Mouse (Mus musculus) cerebellum, adult 9-11 months (tissue): Measurements from ENCODE around the gene Tspan3.

ENCODE experiments used
- DNase-seq: peaks from one replicate; pipeline ENCODE4 v3.0.0; 2022

Gene Tspan3

GRCm38 (mm10) chr9:56165377-56165776 is at the start of gene Tspan3:
TSS of gene Tspan3 (minus strand) at chr9:56165477.
- no peak for DNase-seq

DNA sequence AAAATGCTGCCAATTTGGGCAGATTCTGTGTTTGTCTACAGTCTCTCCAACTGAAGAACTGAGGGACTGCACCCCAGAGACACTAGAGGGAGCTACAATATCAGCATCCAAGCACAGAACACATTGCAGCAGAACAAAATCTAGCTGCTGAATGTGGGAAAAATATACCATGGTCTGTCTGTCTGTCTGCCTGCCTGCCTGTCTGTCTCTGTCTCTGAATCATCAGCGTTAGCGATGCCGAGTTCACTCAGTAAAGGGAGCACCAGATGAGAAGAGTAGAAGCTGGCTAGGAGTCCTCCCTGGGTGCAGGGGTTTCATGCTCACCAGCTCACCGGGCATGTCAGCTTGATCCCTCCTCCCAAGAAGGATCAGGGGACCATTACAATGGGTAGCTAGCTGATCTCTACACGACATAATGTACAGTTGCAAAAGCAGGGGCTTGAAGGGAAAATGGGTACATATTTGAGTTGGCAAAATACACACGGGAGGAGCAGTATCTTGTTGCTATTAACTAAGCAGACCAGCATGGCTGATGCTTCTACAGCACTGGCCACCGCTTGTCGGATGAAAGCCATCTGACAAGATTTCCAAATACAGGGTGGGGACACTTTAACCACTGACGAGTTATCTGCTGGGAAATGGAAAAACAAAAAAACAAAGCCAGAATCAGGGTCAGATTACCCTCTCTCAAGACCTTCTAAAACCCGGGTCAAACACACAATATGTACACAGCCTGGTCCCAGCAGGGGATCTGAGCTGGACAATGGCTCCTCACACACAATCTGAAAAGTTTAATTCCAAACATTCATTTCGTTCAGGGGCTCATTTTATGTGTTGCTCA is 48.4 kb upstream of the Tspan3 start:
- peak; percentile 62 for DNase-seq

- no peak for DNase-seq
Observed at GRCm38 (mm10) chr9:56208817-56209216, 43.5 kb upstream of the Tspan3 start.

DNA sequence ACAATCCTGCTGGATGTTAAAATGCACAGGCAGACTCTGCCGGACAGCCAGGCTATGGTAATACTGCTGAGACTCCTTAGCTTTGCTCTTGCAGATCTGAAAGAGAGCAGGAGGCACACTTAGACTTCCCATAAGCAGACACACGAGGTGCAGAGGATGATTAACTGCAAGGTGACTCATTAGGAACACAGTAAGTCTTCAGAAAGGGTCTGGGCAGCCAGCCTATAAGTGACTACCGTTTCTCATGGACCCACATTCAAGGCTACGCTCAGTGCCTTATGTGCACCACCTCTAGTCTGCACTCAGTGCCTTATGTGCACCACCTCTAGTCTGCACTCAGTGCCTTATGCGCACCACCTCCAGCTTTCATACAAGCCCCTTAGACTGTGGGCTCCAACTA is 42.2 kb upstream of the Tspan3 start:
- DNase-seq, result no peak

- no peak for DNase-seq
Observed at GRCm38 (mm10) chr9:56207083-56207482, 41.8 kb upstream of the Tspan3 start.

DNA sequence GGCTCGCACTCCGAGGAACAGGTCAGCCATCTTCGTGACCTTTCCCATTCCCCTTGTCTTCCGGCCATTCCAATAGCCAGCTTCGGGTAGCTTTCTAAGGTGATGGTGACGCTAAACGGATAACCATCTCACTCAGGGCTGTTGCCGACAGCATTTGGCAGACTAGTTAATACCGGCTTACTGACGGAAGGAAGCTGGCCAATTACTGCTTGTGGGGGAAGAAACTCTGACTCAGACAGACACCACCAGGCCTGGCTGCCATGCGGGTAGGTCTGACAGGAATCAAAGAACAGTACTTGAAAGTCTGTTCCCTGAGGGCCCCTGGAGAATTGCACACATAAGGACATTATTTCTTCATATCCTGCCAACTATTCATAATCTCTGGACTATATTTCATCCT is 40.1 kb upstream of the Tspan3 start:
- DNase-seq, result no peak

- DNase-seq, result no peak
Observed at GRCm38 (mm10) chr9:56204316-56204715, 39.0 kb upstream of the Tspan3 start.

DNA sequence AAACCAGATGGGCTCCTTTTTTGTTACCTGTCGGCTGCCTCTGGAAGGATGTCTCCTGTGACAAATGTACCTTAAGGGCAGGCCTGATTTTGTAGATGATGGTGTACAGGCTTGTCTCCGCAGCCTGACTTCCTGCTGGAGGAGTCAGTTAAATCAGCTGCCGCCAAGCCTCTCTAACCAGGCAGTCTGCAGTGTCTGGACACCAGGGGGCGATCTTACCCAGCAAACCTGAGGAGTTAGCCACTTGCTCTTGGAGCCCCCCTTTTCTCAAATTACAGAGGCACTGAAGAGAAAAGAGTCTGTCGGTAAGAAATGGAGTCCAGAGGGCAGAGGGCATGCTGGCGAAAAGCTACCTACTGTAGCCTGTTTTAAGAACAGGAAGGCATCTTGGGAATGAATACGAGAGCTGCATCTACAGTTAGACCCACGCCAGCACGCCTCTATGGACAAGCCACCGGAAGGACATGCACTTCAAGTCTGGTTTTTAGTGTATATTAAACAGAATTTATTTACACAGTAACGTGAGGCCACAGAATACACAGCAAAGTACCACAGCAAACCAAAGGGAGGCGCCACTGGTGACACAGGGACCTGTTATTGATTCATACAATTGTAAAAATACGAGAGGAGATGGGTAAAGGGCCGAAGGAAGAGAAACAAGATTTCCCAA is 35.5 kb upstream of the Tspan3 start:
- peak; percentile 77 for DNase-seq

DNA sequence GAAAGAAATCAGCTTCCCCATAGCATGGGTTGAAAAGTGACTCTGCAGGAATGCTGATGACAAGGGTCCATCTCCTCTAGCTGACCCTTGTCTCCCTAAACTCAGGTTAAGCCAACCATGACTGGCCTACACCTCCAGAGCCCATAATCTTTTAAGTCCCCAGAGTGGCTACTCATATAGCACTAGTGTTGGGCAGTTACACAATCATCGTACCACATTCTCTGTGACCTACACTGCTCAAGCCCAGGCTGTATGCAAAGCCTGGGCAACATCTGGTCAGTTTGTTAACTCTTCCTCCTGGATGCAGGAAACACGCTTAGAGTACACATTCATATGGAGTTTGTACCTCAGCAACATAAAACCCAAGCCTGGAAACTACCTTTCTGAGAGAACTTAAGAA is 34.9 kb upstream of the Tspan3 start:
- no peak for DNase-seq

- no peak for DNase-seq
Observed at GRCm38 (mm10) chr9:56196921-56197320, 31.6 kb upstream of the Tspan3 start.

- no peak for DNase-seq
Observed at GRCm38 (mm10) chr9:56195193-56195592, 29.9 kb upstream of the Tspan3 start.

GRCm38 (mm10) chr9:56191498-56192455 is 26.5 kb upstream of the Tspan3 start:
- DNase-seq, result no peak

DNA sequence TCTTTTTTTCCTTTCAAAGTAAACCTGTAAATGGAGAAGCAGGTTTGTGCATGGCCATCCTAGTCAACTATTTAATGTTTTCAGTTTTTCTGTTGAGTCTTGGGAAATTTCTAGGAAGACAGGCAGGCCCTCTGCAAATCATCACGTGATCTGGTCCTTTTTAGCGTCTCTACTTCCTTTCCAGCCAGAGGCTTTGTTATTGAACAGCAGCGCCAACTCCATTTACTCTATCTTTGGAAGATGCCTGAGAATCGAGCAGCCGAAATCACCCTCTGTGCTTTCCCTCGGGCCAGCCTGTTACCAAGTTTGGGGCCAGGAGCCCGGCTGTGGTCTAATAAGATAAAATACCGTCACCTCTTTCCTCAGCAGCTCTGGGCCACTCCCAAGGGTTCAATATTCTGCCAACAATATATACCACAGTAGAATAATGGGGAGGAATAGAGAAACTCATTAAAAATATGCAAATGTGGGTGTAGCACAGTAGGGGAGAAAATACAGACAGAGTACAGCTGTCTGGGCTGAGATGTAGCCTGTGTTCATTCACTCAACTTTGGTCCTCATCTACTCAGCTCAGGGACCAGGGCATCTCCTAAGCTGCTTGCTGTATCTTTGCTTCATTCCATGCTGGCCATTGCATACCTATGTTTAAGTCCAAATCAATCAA is 15.0 kb upstream of the Tspan3 start:
- no peak for DNase-seq

DNA sequence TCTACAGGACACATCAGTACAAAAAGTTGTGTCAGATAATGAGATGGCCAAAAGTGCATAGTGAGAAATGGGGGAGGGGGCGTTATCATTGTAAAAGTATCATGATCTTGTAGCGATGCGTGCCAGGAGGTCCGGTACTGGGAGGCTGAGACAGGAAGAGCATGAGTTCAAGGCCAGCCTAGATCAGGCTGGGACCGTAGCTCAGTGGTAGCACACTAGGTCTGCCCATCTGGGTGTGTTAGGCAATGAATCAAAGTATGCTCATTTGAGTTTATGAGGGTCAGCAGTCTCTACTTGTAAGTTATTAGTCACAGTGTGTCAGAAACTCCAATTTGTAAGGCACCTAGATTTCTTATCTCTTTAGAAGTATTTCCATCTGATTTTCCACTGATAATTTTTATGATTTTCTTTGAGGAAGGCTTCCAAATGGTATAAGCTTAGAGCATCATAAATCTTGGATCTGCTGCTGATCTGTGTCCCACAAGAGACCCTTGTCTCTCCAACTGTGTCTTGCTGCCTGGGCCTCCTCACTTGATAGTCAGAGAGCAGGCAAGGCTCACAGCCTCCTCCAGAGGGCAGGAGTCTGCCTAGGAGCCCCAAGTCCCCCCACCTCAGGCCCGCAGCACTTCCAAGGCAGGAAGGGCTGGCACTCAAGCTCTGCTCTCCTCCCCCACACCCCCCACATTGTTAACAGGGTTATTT is 14.3 kb upstream of the Tspan3 start:
- DNase-seq, result no peak

GRCm38 (mm10) chr9:56177354-56177753 is 12.1 kb upstream of the Tspan3 start:
- no peak for DNase-seq

DNA sequence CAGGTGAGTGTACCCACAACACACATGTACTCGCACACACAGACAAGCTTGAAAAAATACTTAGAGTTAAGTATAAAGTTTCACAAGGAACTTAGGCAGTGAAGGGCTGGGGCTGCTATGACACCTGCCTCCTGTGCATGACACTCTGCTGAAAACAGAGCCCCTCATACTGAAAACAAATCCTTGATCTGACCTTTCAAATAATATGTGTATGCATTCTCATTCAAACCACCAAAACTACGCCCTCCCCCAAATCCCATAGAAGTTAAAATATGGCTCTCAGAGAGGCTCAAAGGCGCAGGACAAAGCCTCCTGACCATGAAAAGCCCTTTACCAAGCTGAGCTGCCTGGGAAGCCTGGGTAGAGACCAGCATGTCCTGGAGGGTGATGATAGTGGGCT is 10.0 kb upstream of the Tspan3 start:
- DNase-seq, result no peak

DNA sequence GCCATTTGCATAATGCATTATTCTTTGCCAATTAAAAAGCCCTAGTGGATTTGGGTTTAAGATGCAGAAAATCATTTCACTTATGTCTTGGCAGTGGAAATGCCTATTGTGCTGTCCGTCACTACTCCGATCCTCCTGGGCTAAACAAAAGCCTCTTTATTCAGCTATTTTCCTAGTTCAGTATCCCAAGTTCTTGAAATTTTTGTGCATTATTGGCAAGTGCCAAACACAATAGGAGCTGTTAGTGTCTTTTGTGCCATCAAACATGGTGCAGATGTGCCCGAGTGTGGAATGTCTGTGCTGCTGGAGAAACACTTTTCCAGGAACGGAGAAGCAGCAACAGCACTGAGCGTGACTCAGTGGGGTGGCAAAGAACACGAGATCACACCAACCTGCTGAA is 2.4 kb upstream of the Tspan3 start:
- DNase-seq, result no peak

- DNase-seq, result no peak
Observed at GRCm38 (mm10) chr9:56166161-56166560, 884 bp upstream of the Tspan3 start.

DNA sequence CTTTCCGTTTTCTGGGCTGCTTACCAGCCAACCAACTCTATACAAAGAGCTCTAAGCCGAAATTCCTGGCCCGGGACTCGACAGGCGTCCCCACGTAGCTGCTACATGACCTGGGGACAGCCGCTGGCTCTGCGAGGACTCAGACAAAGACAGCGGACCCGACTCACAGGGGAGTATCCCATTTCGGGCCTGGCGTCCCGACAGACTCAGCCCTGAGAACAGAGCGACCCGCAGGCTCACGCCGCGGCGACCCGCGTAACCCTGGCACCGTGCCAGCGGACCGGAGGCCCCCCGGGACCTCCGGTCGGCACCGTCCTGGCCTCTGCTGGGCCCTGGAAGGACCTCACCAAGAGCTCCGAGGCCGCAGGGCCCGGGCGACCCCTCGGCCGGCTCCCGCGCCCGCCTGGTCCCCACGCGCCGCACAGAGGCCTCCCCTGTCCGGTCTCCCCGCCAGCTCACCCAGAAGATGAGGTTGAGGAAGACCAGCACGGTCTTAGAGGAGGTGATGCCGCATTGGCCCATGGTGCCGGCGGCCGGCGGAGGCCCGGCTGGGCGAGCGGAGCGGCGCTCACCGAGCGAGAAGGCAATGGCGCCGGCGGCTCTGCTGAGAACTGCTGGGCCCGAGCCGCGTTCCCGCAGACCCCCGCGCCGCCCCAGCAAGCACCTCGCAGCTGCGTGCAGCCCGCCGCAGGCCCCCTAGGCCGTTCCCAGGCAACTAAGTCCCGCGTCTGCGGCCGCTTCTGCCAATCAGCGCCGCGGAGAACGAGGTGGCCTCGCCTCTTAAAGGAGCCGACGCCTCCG is 4.7 kb downstream of the Tspan3 start:
- peak; percentile 90 for DNase-seq

DNA sequence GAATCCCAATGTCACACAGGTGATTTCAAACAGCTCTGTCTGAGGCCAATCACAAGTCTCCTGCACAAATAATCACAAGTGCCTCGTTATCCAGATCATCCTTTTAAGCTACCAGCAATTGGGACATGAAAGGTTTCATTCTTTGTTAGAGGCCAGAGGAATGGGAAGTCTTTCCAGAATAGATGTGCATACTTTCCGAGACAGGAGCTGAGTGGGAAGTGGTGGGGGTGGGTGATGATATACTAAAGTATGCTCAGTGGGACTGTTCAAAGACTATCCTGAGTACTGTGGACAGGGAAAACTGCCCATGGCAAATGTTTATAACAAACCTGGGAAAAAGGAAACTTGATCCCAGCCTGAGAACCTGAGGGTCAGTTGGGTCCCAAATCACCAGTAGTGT is 5.8 kb downstream of the Tspan3 start:
- DNase-seq, result no peak

DNA sequence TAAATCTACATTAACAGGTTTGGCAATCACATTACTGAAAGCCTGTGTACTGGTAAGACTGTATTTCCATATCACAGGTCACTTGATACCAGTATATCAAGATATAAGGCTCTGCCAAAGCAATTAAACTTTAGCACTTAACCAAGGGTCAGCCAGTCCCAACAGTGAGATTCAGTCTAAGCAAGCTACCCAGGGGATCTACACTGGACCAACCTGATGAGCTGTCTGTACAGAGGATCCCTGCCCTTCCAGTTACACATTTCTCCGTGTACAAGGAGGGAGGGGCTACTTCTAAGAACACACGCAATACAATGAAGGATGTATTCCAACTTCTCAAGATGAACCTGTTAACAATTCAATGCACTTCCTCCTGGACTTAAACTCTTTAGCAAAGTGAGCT is 7.2 kb downstream of the Tspan3 start:
- no peak for DNase-seq
